Mouse (Mus musculus): ENCODE measurements around the gene Tnik.

Gene Tnik

GRCm38 (mm10) chr3:28263948-28264840, 1.2 kb downstream of the Tnik start:
- in situ Hi-C loops (cut with MboI, MseI): loop anchor here (5.0 to 10.0 kb wide), 2 partner anchors 151 to 213 kb away; no protein-coding TSS in a partner anchor

- in situ Hi-C loops (cut with MboI, MseI): loop anchor here (5.0 to 10.0 kb wide), 2 partner anchors 150 to 213 kb away; no protein-coding TSS in a partner anchor
Observed at GRCm38 (mm10) chr3:28264841-28265150, 1.8 kb downstream of the Tnik start.

- in situ Hi-C loops (cut with MboI, MseI): loop anchor here (10.0 kb wide), 1 partner anchor 150 kb away; no protein-coding TSS in a partner anchor
Observed at GRCm38 (mm10) chr3:28265183-28265582, 2.2 kb downstream of the Tnik start.

GRCm38 (mm10) chr3:28265656-28266055, 2.6 kb downstream of the Tnik start:
- in situ Hi-C loops (cut with MboI, MseI): loop anchor here (10.0 kb wide), 1 partner anchor 149 kb away; no protein-coding TSS in a partner anchor

- in situ Hi-C loops (cut with MboI, MseI): loop anchor here (10.0 kb wide), 1 partner anchor 148 kb away; no protein-coding TSS in a partner anchor
Observed at GRCm38 (mm10) chr3:28267211-28267610, 4.2 kb downstream of the Tnik start.

GRCm38 (mm10) chr3:28269716-28270115, 6.7 kb downstream of the Tnik start:
- in situ Hi-C loops (cut with MboI, MseI): loop anchor here (10.0 kb wide), 1 partner anchor 145 kb away; no protein-coding TSS in a partner anchor

GRCm38 (mm10) chr3:28271884-28272283, 8.9 kb downstream of the Tnik start:
- in situ Hi-C loops (cut with MboI, MseI): no loop called here

- in situ Hi-C loops (cut with MboI, MseI): no loop called here
Observed at GRCm38 (mm10) chr3:28274763-28275162, 11.7 kb downstream of the Tnik start.

GRCm38 (mm10) chr3:28289693-28290092, 26.7 kb downstream of the Tnik start:
- in situ Hi-C loops (cut with MboI, MseI): loop anchor here (10.0 kb wide), 1 partner anchor 555 kb away; no protein-coding TSS in a partner anchor

GRCm38 (mm10) chr3:28301378-28301777, 38.4 kb downstream of the Tnik start:
- in situ Hi-C loops (cut with MboI, MseI): no loop called here

- in situ Hi-C loops (cut with MboI, MseI): no loop called here
Observed at GRCm38 (mm10) chr3:28303915-28304314, 40.9 kb downstream of the Tnik start.

GRCm38 (mm10) chr3:28306852-28307251, 43.8 kb downstream of the Tnik start:
- in situ Hi-C loops (cut with MboI, MseI): no loop called here

- in situ Hi-C loops (cut with MboI, MseI): no loop called here
Observed at GRCm38 (mm10) chr3:28314438-28314837, 51.4 kb downstream of the Tnik start.

- in situ Hi-C loops (cut with MboI, MseI): no loop called here
Observed at GRCm38 (mm10) chr3:28317339-28317738, 54.3 kb downstream of the Tnik start.

GRCm38 (mm10) chr3:28321635-28322034, 58.6 kb downstream of the Tnik start:
- in situ Hi-C loops (cut with MboI, MseI): no loop called here

- in situ Hi-C loops (cut with MboI, MseI): no loop called here
Observed at GRCm38 (mm10) chr3:28325613-28326233, 62.7 kb downstream of the Tnik start.

GRCm38 (mm10) chr3:28332316-28332715, 69.3 kb downstream of the Tnik start:
- in situ Hi-C loops (cut with MboI, MseI): no loop called here

- in situ Hi-C loops (cut with MboI, MseI): no loop called here
Observed at GRCm38 (mm10) chr3:28333869-28334268, 70.9 kb downstream of the Tnik start.

GRCm38 (mm10) chr3:28334547-28334946, 71.5 kb downstream of the Tnik start:
- in situ Hi-C loops (cut with MboI, MseI): no loop called here

- in situ Hi-C loops (cut with MboI, MseI): no loop called here
Observed at GRCm38 (mm10) chr3:28340071-28340470, 77.1 kb downstream of the Tnik start.

GRCm38 (mm10) chr3:28343204-28343603, 80.2 kb downstream of the Tnik start:
- in situ Hi-C loops (cut with MboI, MseI): no loop called here

GRCm38 (mm10) chr3:28343661-28344060, 80.6 kb downstream of the Tnik start:
- in situ Hi-C loops (cut with MboI, MseI): no loop called here

- in situ Hi-C loops (cut with MboI, MseI): no loop called here
Observed at GRCm38 (mm10) chr3:28345446-28345845, 82.4 kb downstream of the Tnik start.
